Mouse (Mus musculus) ES-Bruce4 (cell line): Measurements from ENCODE around the gene Pglyrp1.

ENCODE experiments used
- CTCF ChIP-seq: IDR thresholded peaks from one replicate; pipeline ENCODE4 v1.8.1; 2011; ENCODE audit warnings: low read depth, low read length
- POLR2A ChIP-seq: IDR thresholded peaks from one replicate; pipeline ENCODE4 v1.8.1; 2011; ENCODE audit warnings: low read length; ENCODE audit not compliant: insufficient read depth

GRCm38 (mm10) chr7:18844811-18845210, 26.3 kb upstream of the Pglyrp1 start:
- TF ChIP-seq CTCF (no peak), POLR2A (no peak)
